Mouse (Mus musculus) liver, embryonic 13.5 days (tissue): ENCODE measurements around the gene Zfp784. TPM values are rescaled to one million over a fixed set of nuclear protein-coding genes. Genes with fewer than 3 reads are reported as not detected.
A peak's percentile ranks its signal among the peaks of the same experiment; 100 is the strongest.

Experiments used
- ATAC-seq: fragments of 200-750 bp; cut with Nextera tagmentation; 2 replicates; pipeline ENCODE4 v1.8.0; 2017; ENCODE audit warnings: low read depth, mild to moderate bottlenecking, moderate number of reproducible peaks, moderate library complexity
- DNase-seq: peaks from one replicate; pipeline ENCODE4 v3.0.0; 2022
- H3K27ac ChIP-seq: fragments of 300-500 bp; sonication (generic); 2 replicates; pipeline ENCODE4 v1.5.1; 2015; ENCODE audit warnings: moderate library complexity, mild to moderate bottlenecking, inconsistent platforms
- H3K27me3 ChIP-seq: fragments of 300-500 bp; sonication (generic); 2 replicates; pipeline ENCODE4 v1.6.1; 2015; ENCODE audit warnings: mild to moderate bottlenecking, inconsistent platforms
- H3K36me3 ChIP-seq: fragments of 300-500 bp; sonication (generic); 2 replicates; pipeline ENCODE4 v1.6.1; 2015; ENCODE audit warnings: mild to moderate bottlenecking, inconsistent platforms
- H3K4me1 ChIP-seq: fragments of 300-500 bp; sonication (generic); replicated peaks from 2 replicates; pipeline ENCODE4 v1.6.1; 2015; ENCODE audit warnings: inconsistent platforms
- H3K4me2 ChIP-seq: fragments of 300-500 bp; sonication (generic); 2 replicates; pipeline ENCODE4 v1.6.1; 2015; ENCODE audit warnings: inconsistent platforms, mild to moderate bottlenecking, moderate library complexity
- H3K4me3 ChIP-seq: fragments of 300-500 bp; sonication (generic); replicated peaks from 2 replicates; pipeline ENCODE4 v1.5.1; 2015; ENCODE audit warnings: mild to moderate bottlenecking, inconsistent platforms
- H3K9ac ChIP-seq: fragments of 300-500 bp; sonication (generic); 2 replicates; pipeline ENCODE4 v1.6.1; 2015; ENCODE audit warnings: mild to moderate bottlenecking, inconsistent platforms
- H3K9me3 ChIP-seq: fragments of 300-500 bp; sonication (generic); replicated peaks from 2 replicates; pipeline ENCODE4 v1.6.1; 2016; ENCODE audit warnings: inconsistent platforms
- WGBS: fragments of 180-500 bp; shearing (Covaris S2); methylation state at CpG from one replicate; pipeline ENCODE4 v1.1.7; 2015; ENCODE audit not compliant: insufficient replicate concordance; 5-methylcytosine and 5-hydroxymethylcytosine counted together
- polyA plus RNA-seq: library from polyadenylated mRNA; unstranded; fragments of >200 nt; fragmentation: Nextera tagmentation; extraction: Ambion mirVana; gene quantifications from 2 replicates; pipeline ENCODE4 v1.2.1, GENCODE M21; 2015

The Zfp784 gene
- polyA plus RNA-seq, 1 experiment from 2014 or later: 0.93 TPM

GRCm38 (mm10) chr7:5057381-5057780 is 19.1 kb upstream of the Zfp784 start:
- Histone ChIP-seq H3K4me1 (peaks cover 37% of the 10 kb centered on the region), H3K9ac (no peak overlapping the region), H3K36me3 (no peaks in the 10 kb centered on the region), H3K27ac (no peak overlapping the region), H3K4me3 (no peak overlapping the region; the same call in 1 of the 2 replicates), H3K9me3 (no peaks in the 10 kb centered on the region), H3K27me3 (peaks cover 72% of the 10 kb centered on the region), H3K4me2 (peak overlapping the region; percentile 55)
- 31% methylated on average over 8 of the region's 8 CpGs for WGBS
- DNase-seq (no peak), ATAC-seq (no peak)

DNA sequence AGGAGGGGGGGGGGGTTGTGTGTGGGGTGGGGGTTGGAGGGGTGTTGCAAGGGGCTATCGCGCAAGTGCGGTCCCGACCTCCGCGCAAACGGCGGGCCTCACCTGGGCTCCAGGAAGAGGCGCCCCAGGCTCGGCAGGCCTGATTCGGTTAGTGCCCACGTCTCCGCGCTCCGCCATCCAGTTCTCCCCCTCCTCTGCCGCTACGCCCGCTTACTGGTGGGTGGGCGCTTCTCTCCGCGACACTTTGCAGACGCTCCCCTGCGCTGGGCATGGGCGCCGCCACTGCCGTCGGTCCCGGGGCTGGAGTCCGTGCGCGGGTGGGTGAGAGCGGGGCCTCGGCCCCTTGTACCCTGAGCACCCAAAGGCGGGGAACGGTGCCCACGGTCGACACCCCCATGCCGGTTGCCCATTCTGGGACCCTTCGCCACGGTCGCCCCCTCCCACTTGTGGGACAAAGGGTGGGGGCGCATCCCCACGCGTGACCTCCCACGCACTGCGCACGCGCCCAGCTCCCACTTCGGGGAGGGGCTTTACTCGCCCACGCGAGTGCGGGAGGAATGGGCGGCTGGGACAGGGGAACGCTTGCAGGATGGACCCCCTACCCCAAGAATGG is 18.5 kb upstream of the Zfp784 start:
- ATAC-seq (no peak), DNase-seq (no peak)
- Histone ChIP-seq H3K4me3 (peak overlapping the region; percentile 40), H3K4me2 (peak overlapping the region; percentile 55), H3K27ac (no peak overlapping the region), H3K9ac (no peak overlapping the region), H3K4me1 (peaks cover 44% of the 10 kb centered on the region), H3K36me3 (no peaks in the 10 kb centered on the region), H3K9me3 (no peaks in the 10 kb centered on the region), H3K27me3 (peaks cover 78% of the 10 kb centered on the region)
- WGBS: 5% methylated on average over 49 of the region's 55 CpGs

- H3K4me1 ChIP-seq: peaks cover 32% of the 10 kb centered on the region
- peak overlapping the region; percentile 63 for H3K4me3 ChIP-seq
- peaks cover 100% of the 10 kb centered on the region for H3K27me3 ChIP-seq
- DNase-seq (no peak), ATAC-seq (no peak)
- 12% methylated on average over 32 of the region's 32 CpGs for WGBS
- no peak overlapping the region for H3K27ac ChIP-seq
- peak overlapping the region; percentile 71 for H3K4me2 ChIP-seq
- H3K9ac ChIP-seq: no peak overlapping the region; the same call in 1 of the 2 replicates
- no peaks in the 10 kb centered on the region for H3K9me3 ChIP-seq
- H3K36me3 ChIP-seq: no peaks in the 10 kb centered on the region
Measured at GRCm38 (mm10) chr7:5053456-5054179, 15.4 kb upstream of the Zfp784 start.

- H3K27ac ChIP-seq: no peak overlapping the region
- ATAC-seq (0 out of 2 replicates have a peak, but pooled peaks have one; percentile 11), DNase-seq (no peak)
- peak overlapping the region; percentile 63 for H3K4me3 ChIP-seq
- no peaks in the 10 kb centered on the region for H3K36me3 ChIP-seq
- 7% methylated on average over 45 of the region's 45 CpGs for WGBS
- H3K4me1 ChIP-seq: peaks cover 32% of the 10 kb centered on the region
- H3K4me2 ChIP-seq: peak overlapping the region; percentile 71
- H3K27me3 ChIP-seq: peaks cover 95% of the 10 kb centered on the region
- no peaks in the 10 kb centered on the region for H3K9me3 ChIP-seq
- H3K9ac ChIP-seq: peak overlapping the region; percentile 0; the same call in 1 of the 2 replicates
Measured at GRCm38 (mm10) chr7:5052931-5053343, 14.7 kb upstream of the Zfp784 start.

DNA sequence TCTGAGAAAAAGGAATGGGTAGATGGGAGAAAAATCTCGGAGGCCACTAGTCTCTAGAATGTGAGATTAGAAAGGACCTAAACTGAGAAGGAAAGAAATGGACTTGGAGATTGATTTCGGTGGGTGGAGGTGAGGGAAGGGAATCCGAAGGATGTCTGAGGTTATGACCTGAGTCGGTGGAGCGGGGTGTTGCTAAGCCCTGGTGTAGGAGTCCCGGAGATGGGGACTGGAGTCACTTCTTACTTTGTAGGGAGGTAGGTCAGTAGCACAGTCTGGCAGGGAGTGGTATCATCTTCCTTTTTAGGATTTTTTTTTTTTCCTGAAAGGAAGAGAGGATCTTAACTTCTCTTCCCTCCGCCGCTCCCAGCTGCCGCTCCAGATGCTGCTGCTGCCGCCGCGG is 14.2 kb upstream of the Zfp784 start:
- DNase-seq (no peak), ATAC-seq (no peak)
- Histone ChIP-seq H3K9me3 (no peaks in the 10 kb centered on the region), H3K9ac (0 out of 2 replicates have a peak overlapping the region, but pooled peaks have one; percentile 0), H3K4me3 (peak overlapping the region; percentile 63), H3K4me1 (peaks cover 32% of the 10 kb centered on the region), H3K36me3 (no peaks in the 10 kb centered on the region), H3K27me3 (peaks cover 90% of the 10 kb centered on the region), H3K4me2 (peak overlapping the region; percentile 71), H3K27ac (no peak overlapping the region)
- 3% methylated on average over 12 of the region's 12 CpGs for WGBS

- ATAC-seq (peak; percentile 53), DNase-seq (no peak)
- H3K27ac ChIP-seq: no peak within 1 kb of the TSS
Measured at GRCm38 (mm10) chr7:5051193-5052192, 13.2 kb upstream of the Zfp784 start, which contains the start of gene Zfp580. Gene Zfp580, plus strand, starts transcription at chr7:5051538.

DNA sequence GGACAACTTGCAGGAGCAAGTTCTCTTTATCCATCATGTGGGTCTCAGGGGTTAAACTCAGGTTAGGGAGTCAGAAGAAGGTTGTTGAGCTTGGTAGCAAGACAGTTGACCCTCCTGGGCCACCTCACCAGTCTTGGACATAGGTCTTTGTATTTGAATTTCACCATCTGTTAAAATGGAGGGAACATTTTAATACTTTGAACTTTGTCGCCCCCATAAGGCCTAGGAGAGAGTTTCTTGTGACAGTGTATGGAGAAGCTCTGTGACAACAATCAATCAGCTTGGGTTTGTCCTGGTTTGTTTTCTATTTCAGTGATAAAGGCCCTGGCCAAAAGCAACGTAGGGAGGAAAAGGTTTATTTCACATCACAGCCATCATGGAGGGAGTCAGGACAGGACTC is 9.1 kb upstream of the Zfp784 start:
- WGBS: 13% methylated on average over 2 of the region's 2 CpGs
- peaks cover 39% of the 10 kb centered on the region for H3K27me3 ChIP-seq
- no peak for ATAC-seq

More at GRCm38 (mm10) chr7:5051193-5052192, 13.2 kb upstream of the Zfp784 start, which contains the start of gene Zfp580:
- 1% methylated on average over 65 of the region's 65 CpGs for WGBS
- Histone ChIP-seq H3K27me3 (peaks cover 81% of the 10 kb centered on the region), H3K9ac (peak within 1 kb of the TSS; percentile 73), H3K4me3 (peak within 1 kb of the TSS; percentile 63), H3K4me1 (peaks cover 28% of the 10 kb centered on the region), H3K36me3 (no peaks in the 10 kb centered on the region), H3K4me2 (peak within 1 kb of the TSS; percentile 71), H3K9me3 (no peaks in the 10 kb centered on the region)

GRCm38 (mm10) chr7:5046112-5046511 is 7.9 kb upstream of the Zfp784 start:
- H3K9me3 ChIP-seq: no peaks in the 10 kb centered on the region
- no peak overlapping the region for H3K4me3 ChIP-seq
- no peaks in the 10 kb centered on the region for H3K36me3 ChIP-seq
- ATAC-seq (no peak), DNase-seq (no peak)
- H3K27ac ChIP-seq: no peak overlapping the region
- no peak overlapping the region for H3K4me2 ChIP-seq
- peaks cover 27% of the 10 kb centered on the region for H3K27me3 ChIP-seq
- no peak overlapping the region for H3K9ac ChIP-seq
- H3K4me1 ChIP-seq: 0 out of 2 replicates have a peak, but pooled peaks cover 4% of the 10 kb centered on the region
- 65% methylated on average over 2 of the region's 2 CpGs for WGBS

More for the DNA sequence above, 9.1 kb upstream of the Zfp784 start:
- no peak overlapping the region for H3K9ac ChIP-seq
- H3K4me1 ChIP-seq: peaks cover 10% of the 10 kb centered on the region
- no peak overlapping the region for H3K4me2 ChIP-seq
- H3K9me3 ChIP-seq: no peaks in the 10 kb centered on the region
- H3K4me3 ChIP-seq: no peak overlapping the region
- no peaks in the 10 kb centered on the region for H3K36me3 ChIP-seq
- H3K27ac ChIP-seq: no peak overlapping the region
- no peak for DNase-seq

DNA sequence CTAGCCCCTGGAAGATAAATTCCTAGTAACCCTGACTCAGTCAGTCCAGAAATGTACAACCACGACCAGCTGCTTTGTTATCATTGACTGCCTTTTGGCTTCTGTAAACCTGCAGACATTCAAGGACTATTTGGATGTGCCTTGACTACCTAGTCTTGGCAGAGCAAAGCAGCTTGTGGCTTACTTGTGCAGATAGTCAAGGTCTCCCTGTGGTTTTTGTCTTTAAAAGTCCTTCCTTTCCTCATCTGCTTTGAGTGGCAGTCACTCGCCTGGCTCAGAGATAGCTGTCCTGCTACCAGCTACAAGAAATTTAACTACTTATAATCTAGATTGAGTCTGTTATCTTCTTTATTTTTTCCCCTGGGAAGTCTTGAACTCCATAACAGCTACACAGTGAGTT is 6.7 kb upstream of the Zfp784 start:
- 24% methylated on average over 2 of the region's 2 CpGs for WGBS
- no peak overlapping the region for H3K4me2 ChIP-seq
- ATAC-seq: no peak
- DNase-seq: no peak
- no peaks in the 10 kb centered on the region for H3K36me3 ChIP-seq
- peaks cover 15% of the 10 kb centered on the region for H3K27me3 ChIP-seq
- H3K9ac ChIP-seq: no peak overlapping the region
- no peak overlapping the region for H3K27ac ChIP-seq
- no peak overlapping the region for H3K4me3 ChIP-seq
- peaks cover under 1% of the 10 kb centered on the region; the same call in 1 of the 2 replicates for H3K4me1 ChIP-seq
- H3K9me3 ChIP-seq: no peaks in the 10 kb centered on the region

GRCm38 (mm10) chr7:5038940-5039339 is 694 bp upstream of the Zfp784 start:
- H3K4me2 ChIP-seq: peak overlapping the region; percentile 75
- peak overlapping the region; percentile 74 for H3K4me3 ChIP-seq
- H3K27me3 ChIP-seq: no peaks in the 10 kb centered on the region
- peak overlapping the region; percentile 88 for H3K27ac ChIP-seq
- H3K4me1 ChIP-seq: peaks cover 27% of the 10 kb centered on the region
- ATAC-seq: no peak
- H3K9ac ChIP-seq: peak overlapping the region; percentile 76
- peaks cover 15% of the 10 kb centered on the region; the same call in 1 of the 2 replicates for H3K36me3 ChIP-seq
- 31% methylated on average over 5 of the region's 5 CpGs for WGBS
- no peaks in the 10 kb centered on the region for H3K9me3 ChIP-seq
- no peak for DNase-seq
